Mouse (Mus musculus) erythroblast, embryonic 14.5 days (primary cell): ENCODE results near the gene Arhgef3.

Experiments used
- GATA1 ChIP-seq: IDR thresholded peaks from 2 replicates; pipeline ENCODE4 v1.6.1; 2012; ENCODE audit warnings: low read length, inconsistent platforms, mixed read lengths
- TAL1 ChIP-seq: IDR thresholded peaks from 3 replicates; pipeline ENCODE4 v1.6.1; 2012; ENCODE audit warnings: low read length, inconsistent platforms, mixed read lengths

GRCm38 (mm10) chr14:27158133-27158532 lies 43.4 kb downstream of the Arhgef3 start:
- no peak for TF ChIP-seq GATA1
- TF ChIP-seq TAL1, result no peak
